Mouse (Mus musculus) CD4-positive, CD25-positive, alpha-beta regulatory T cell, adult 4 months (primary cell): ENCODE results near the gene Btbd11. TPM values are rescaled to one million over a fixed set of nuclear protein-coding genes. Genes with fewer than 3 reads are reported as not detected.

Experiments
- ATAC-seq: one replicate; pipeline ENCODE4 v1.8.0; 2017
- polyA plus RNA-seq, 2 experiments: library from polyadenylated mRNA; unstranded; fragments of 100-300 nt; shearing (Covaris generic); gene quantifications; one replicate each; pipeline ENCODE4 v1.2.1; 2017

The Btbd11 gene
- polyA plus RNA-seq, 2 experiments from 2014 or later, result 3.6 to 5.6 TPM

- no peak for ATAC-seq
Measured at GRCm38 (mm10) chr10:85481106-85481505, 94.5 kb downstream of the Btbd11 start.

GRCm38 (mm10) chr10:85482064-85482473 lies 95.5 kb downstream of the Btbd11 start:
- ATAC-seq, result no peak

DNA sequence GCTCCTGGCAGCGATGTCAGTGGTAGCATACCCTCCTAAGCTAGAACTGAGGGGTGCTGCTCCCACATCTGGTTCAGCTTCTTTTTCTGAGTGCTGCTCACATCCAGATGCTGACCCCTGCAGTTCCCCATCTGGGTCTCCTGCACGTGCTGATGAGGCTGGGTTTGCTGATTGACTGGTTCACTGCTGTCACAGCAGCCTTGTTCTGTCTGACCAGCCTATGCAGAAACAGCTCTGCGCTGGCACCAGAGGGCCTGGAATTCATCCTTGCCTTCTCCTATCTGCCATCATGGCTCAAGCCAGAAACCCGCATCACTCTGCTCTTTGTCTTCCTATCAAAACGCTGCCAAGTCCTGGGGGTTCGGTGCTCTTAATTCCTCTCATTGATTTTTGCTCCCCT lies 95.9 kb downstream of the Btbd11 start:
- ATAC-seq, result no peak

- no peak for ATAC-seq
Measured at GRCm38 (mm10) chr10:85486456-85486855, 99.8 kb downstream of the Btbd11 start.

- no peak for ATAC-seq
Measured at GRCm38 (mm10) chr10:85492583-85492982, 106.0 kb downstream of the Btbd11 start.

- no peak for ATAC-seq
Measured at GRCm38 (mm10) chr10:85496358-85496757, 109.7 kb downstream of the Btbd11 start.

DNA sequence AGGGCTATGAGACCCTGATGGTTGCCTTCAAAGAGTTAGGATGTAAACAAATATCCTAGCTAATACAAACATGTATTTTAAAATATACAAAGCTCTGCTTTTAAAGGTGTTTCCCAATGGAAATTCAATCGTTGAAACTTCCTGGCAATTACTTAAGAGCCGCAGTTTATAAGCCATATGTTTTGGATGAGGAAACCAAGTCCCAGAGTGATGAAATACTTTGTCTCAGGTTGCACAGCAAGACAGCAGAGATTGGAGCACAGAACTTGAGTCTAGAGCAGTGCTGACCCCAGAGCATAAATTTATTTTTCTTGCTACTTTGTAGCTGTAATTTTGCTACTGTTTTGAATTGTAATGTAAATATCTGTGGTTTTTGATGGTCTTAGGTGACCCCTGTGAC lies 110.4 kb downstream of the Btbd11 start:
- no peak for ATAC-seq

DNA sequence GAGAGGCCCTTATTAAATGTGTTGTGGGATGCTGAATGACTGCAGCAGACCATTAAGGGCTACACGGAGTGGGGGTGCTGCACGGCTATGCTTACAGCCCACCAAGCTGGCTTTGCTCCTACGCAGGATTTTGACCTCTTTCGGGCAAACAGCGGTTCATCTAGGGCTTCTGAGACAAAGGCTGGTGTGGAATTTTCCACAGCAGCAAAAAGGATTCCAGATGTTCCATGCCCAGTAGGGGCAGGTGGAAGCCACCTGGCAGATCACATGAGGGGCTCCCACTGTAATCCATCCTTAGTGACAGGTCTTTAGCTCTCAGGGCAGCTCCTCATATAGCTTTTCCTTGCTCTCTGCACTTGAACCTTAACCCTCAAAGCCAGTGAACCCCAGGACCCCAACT lies 111.3 kb downstream of the Btbd11 start:
- no peak for ATAC-seq

DNA sequence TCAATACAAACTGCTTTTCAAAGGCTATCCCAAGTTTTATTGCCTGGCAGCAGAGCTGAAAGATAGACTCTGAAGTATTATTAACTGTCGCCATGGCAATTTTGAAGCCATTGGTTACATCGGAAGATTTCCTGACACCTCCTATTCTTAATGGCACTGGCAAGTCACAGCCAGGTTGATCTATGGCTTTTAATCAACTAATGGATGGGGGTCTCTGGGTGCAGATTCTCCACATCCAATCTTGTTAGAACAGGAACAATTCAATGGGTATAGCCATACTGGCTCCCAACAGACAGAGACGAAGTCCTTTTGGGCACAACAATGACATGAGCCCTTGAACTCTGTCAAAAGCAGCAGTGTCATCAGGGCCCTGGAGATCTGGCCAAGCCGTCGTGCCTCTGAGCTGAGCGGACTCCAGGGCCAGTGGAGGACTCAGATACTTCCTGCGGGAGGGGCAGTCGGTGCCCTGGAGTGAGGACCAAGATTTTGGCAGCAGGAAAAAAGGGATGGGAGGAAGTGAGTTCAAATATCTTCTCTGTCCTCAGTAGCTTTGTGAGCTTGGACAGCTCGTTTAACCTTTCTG lies 114.0 kb downstream of the Btbd11 start:
- ATAC-seq, result no peak

DNA sequence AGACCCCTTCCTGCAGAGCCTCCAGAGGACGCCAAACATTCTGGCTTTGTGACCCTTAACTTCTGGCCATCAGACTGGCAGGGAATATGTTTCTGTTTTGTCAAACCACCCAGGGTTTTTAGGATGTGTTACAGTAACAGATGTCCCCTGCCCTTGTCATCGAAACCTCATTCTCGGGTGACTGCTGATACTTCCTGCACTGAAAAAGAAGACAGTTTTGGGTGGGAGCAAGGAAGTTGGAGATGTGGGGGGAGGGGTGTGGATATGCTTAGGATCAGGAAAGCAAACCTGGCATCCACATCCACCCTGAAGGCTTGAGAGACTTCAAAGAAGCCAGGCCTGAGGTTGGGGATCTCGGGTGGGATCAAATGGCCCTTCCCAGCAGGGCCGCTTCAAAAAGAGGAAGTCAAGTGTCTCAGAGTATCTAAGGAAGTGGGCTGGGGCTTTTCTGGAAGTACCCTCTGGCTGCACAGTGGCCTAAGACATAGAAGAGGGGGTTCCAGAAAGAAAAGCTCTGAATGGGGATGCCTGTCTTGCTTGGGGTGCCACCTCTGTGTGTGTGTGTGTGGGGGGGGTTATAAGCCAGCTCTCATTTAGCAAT lies 115.5 kb downstream of the Btbd11 start:
- ATAC-seq, result peak; percentile 23

DNA sequence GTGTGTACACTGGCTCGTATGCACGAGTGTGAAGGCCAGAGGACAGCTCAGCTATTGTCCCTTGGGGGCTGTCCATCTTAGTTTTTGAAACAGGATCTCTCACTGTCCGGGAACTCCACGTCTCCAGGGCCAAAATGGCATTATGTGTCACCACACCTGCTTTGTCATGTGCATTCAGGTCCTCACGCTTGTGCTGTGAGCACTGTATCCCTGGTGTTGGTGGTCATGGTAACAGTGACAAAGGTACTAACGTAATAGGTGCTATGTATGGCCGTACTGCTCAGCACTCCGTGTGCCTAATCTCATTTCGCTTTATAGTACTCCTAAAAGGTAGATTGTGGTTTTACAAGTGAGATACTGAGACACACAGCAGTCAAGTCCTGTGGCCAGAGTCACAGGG lies 116.0 kb downstream of the Btbd11 start:
- no peak for ATAC-seq

DNA sequence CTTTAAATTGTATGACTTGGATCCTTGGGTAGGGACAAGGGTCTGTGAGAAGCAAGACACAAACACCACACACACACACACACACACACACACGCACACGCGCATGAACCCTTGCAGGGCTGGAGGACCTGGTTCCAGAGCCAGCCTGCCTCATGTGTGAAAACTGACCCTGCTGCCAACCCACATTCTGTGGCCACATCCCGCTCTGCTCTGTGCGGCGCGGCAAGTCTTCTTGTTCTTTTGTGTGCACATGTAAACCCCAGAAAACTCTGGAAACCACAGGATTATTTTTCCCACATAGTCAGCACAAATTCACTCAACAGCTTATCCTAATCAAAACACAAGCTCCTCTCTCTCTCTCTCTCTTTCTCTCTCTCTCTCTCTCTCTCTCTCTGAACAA lies 116.8 kb downstream of the Btbd11 start:
- no peak for ATAC-seq

DNA sequence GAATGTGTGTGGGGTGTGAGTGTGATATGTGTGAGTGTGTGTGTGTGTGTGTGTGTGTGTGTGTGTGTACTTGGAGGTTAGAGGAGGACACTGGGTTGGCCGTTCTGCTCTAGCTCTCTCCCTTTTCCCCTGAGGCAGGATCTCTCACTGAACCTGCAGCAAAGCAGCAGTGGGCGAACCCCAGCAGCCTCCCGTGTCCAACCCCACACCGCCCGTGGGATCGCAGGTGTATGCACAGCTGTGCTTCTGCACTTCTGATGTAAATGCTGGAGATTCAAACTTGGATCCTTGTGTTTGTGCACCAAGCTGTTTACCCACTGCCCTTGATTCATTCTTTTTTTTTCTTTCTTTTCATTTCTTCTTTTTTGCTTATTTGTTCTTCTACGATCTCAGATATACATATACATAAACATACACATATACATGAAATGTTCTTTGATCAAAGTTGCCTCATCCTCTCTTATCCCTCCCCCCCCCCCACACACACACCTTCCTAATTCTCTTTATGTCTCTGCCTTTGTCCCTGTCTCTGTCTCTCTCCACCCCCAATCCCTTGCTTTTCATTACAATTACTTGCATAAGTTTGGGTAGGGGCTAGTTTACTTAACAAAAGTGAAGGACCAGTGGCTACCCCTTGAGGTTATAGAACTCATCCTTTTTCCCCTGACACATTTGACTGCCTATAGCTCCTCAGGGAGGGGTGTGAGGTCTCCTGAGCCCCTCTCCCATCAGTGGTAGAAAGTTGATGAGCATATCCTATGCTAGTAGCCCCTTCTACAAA lies 120.8 kb downstream of the Btbd11 start:
- ATAC-seq, result no peak

GRCm38 (mm10) chr10:85508193-85508794 lies 121.7 kb downstream of the Btbd11 start:
- no peak for ATAC-seq

DNA sequence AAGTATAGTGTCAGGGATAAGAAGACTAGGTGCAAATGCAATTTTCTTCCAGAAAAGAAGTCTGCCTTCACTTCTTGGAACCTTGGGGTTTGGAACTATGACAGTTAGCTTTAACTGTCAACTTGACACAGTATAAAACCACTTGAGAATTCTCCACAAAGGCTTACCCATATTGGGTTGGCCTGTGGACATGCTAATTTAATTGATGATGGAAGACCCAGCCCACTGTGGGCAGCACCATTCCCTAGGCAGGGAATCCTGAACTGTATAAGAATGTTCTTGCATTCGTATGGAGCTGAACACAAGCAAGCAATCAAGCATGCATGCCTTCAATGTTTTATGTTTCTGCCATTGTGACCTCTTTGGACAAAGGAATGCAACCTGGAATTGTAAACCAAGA lies 122.4 kb downstream of the Btbd11 start:
- no peak for ATAC-seq

DNA sequence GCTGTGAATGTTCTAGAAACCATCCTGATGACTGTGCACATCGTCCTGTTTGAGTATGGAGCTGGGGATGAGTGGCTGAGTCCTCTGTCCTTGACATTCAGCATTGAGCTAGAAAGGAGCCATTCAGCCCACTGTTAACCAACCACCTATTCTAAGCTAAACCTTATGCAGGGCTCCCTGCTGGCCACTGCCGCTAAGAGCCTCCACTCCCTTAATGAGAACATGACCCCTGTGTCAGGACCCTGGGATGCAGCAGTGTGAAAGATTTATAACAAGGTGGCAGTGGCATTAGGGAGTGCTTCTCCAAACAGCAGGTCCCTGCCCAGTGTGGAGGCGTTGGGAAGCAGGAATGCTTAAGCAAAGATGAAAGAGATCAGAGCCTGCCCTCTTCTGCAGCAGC lies 123.7 kb downstream of the Btbd11 start:
- ATAC-seq, result no peak

DNA sequence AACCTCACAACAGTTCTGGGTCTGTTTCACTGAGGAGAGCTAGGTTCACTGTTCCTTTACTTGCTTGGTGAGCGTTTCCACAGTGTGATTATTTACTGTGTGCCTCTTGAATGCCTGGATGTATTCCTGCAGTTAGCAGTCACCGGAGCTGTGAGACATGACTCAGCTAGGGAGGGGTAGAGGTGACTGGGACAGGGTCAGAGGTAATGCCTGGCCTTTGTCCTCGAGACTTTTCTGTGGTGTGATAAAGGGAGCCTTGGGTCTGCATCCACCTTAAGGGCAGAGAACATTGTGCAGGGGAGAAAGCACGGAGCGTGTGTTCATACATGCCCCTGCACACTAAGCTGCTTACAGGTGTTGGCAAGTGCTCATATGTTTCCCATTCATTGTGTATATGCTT lies 126.2 kb downstream of the Btbd11 start:
- ATAC-seq, result no peak

DNA sequence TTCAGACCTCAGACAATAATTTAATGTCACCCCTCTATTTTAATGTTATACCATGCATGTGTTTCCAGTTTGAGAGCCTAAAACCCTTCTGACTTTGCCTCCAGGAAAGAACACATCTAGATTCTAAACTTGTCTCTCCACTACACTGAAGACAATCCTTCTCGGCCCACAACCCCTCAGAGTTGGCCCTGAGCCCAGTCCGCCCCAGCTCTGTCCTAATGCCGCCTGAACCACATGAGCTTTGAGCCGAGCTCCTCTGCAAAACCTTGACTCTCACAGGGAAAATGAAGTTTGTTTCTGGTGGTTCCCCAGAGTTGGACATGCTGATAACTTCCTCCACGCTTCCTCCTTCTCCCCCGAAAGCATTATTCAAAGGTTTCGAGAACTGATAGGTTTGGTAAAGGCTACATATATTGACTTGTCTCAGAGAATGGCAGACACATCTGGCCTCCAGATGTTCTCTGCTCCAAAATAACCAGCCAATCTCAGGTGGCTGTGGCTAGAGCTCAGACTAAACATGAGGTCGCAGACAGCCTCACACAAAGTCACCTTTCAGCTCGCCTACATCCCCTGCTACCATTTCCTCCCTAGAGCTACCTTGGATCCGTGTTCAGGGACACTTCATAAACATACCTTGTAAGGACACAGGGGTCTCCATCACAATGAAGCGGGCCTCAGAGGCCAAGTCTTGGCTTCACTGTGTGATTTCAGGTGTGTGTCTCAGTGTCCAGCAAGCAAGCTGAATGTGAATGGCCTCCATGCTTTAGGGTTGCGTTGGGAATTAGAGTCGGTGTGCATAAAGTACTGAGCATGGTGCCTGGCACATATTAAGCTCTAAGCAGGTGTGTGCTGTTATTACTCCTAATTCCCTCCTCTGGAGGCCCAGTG lies 130.9 kb downstream of the Btbd11 start:
- ATAC-seq, result no peak

DNA sequence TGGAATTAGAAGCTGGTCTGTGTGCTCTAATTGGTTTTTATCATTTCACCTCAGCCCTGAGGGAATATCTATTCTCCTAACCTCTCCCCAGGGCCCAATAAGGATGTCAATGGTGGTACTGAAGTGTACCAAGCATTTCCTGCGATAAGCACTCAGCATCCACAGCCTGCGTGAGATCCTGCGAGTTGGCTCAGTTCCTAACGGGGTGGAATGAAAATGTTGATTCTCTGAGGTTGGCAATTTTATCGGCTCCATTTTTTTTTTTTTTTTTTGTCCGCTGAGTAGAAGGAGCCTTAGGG lies 131.4 kb downstream of the Btbd11 start:
- ATAC-seq, result no peak

GRCm38 (mm10) chr10:85522220-85522760 lies 135.7 kb downstream of the Btbd11 start:
- no peak for ATAC-seq

GRCm38 (mm10) chr10:85525267-85526015 lies 138.8 kb downstream of the Btbd11 start:
- no peak for ATAC-seq

GRCm38 (mm10) chr10:85526657-85527056 lies 140.0 kb downstream of the Btbd11 start:
- no peak for ATAC-seq
